Mouse (Mus musculus) layer of hippocampus, postnatal 10 days (tissue): ENCODE measurements around the gene Krt86. TPM values are rescaled to one million over a fixed set of nuclear protein-coding genes. Genes with fewer than 3 reads are reported as not detected.
"Not testable (repeated sequence)": the region's sequence is repeated elsewhere in the genome, so short reads cannot be mapped to it uniquely, and the experiment has no call there.

Source experiments
- DNase-seq, 2 experiments: peaks; one replicate each; pipeline ENCODE4 v3.0.0; 2021; ENCODE audit warnings: low spot score in 2 of 2
- total RNA-seq, 2 experiments: library from RNA; stranded (reverse); gene quantifications; 2 replicates each; pipeline ENCODE4 v1.2.3; 2021

The Krt86 gene
- total RNA-seq, 2 experiments from 2014 or later, result 0.23 TPM; not detected in 1

DNA sequence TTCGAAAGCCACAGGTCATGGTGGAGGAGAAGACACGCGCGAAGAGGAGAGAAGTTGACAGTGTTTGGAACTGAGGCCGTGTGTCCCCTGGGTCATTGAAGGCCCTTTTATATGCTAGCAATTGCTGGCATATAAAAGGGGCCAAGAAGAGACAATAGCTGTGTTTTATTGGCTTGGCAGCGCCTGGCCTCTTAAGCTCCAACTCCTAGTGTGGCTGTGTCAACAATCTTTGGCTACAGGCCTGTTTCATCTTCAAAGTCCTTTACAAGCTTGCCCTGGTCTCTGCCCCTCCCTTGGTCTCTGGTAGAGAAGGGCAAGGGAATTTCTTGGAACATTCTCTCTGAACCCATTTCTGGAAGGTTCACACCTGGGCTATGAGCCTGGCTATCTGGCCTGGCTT, 18.2 kb downstream of the Krt86 start, which contains the start of gene Krt83:
Gene Krt83, minus strand, starts transcription at position 82 of the 400 bp plus-strand sequence.
- DNase-seq, result no peak

DNA sequence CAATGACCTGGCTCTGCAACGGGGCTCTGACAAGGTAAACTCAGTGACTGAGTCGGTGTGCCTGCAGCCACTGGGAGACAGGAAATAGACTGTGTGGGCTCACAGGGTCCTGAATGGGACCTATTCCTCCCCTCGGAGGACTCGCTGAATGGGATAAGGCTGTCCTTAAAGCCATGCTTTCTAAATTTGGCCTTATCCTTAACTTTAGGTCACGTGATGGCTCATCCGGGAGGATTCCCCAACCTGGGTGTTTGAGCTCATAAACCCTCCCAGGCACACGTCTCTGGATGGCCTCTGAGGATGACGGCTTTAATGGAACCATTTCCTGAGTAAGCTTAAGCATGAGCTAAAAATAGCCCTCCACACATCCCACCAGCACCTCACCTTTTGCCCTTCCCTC, 19.4 kb downstream of the Krt86 start:
- DNase-seq, result no peak

DNA sequence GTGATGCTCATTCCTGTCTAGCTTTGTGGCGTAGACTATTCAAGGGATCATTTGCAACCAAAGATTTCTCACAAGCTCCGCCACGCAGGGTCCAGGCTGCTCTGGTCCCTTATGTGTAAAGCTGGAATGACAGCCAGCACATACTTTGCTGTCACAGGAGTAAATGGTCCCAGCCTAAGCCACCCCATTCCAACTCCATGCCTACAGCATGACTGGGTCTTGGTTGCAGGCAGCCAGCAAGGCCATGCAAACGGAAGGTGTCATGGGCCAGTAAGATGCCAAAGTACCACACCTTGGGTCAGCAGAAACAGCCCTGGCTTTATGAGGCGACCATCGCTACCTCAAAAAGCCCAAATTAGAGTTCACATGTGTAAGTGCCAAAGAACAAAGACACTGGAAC, 20.4 kb downstream of the Krt86 start:
- DNase-seq, result no peak

DNA sequence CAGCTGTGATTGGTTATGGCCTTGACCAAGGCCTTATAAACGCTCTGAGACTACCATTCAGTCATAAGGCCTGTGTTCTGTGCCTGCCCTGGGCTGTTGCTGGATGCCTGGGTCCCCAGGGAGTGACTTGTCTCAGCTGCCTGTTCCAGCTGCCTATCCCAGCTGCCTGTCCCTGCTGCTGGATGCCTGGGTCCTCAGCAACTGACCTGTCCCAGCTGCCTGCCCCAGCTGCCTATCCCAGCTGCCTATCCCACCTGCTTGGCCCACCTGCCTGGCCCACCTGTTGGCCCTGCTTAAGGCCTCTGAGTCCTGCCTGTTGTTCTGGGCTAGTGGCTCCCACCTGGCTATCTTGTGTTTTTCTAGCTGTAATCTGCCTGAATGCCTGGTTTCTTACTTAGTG, 20.9 kb downstream of the Krt86 start:
- no peak for DNase-seq

DNA sequence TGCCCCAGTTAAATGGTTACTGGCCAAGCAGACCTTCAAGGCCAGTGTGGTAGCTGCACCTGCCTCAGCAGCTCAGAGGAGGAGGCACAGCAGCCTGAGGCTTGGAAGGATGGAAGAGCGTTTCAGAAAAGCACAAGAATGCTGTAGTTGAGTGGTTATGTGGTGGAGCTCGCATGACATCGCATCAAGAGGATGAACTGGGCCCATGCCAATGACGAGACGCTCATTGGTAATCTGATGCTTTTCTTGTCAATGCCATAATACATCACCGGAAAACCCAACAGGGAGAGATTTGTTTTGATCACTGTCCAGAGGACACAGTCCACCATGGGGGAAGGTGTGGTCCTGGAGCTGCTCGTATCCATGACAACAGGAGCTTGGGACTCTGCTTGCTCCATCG, 22.0 kb downstream of the Krt86 start:
- no peak for DNase-seq

DNA sequence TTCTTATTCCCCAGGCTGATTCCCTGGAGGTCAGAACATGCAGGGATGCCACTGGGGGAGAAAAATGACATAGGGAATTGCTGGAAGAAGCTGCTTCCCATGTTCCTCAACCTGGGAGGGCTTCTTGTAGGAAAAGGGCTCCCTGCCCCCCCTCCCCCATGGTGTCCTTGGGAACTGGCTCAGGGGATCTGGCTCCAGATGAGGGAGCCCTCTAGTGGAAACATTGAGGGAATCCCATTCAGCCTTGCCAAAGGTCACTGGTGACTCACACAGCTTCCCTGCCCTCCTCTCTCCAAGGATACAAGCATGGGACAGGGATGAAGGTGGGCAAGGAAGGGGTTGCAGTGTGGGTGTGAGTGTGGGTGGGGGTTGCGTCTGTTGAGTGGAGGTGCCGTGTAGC, 23.9 kb downstream of the Krt86 start:
- no peak for DNase-seq

DNA sequence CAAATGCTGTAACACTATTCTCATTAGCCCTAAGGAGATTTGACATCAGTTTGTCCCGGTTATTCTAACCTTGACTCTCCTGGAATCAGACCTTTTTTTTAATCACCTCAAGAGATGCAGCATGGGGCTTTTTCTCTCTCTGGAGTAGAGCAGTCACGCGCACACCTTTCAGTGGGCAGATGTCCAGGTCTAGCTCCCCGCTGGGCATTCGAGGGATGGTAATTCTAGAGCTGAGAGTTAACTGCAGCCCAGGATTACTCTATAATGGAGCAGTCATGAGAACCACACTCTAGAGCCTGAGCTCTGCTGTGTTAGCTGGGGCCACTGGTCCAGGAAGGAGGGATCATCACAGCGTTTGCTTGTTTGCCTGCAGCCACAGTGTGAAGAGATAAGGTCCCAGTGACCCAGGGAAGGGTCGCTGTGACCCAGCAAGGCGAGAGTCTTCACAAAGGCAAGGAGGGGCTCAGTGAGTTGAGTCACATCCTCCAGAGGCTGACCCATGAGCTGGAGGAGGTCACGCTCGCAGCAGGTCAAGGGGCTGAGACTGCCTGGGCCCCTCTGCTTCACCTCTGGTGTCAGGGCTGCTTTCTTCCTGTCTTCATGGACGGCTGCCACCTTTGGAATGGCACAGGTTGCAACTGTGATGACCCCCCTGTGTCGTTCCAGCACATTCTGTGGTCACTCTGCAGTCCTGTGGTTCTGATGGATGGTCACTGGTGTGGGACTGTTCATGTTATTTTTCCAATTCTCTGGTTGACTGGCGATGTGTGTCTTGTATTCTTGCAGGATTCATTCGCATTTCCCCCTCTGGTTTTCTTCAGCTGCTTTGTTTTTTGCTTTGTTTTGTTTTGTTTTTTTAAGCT, 33.8 kb downstream of the Krt86 start:
- no peak for DNase-seq

DNA sequence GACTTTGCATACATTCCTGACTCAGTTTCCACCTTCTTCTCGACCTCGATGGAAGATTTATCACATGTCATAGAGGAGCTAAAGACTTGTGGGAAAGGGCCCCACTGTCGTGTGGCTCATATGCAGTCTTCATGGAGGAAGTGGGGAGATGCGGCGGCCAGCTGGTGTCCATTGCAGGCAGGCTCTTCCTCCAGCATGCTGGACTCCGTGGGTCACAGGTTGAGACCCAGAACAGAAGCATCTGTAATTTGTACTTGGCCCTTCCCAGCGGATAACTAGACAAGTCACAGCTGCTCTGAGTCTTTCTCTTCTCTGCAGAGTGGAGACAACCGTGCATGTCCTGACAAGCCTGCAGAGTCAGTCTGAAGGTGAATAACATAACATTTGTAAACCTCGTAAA, 35.0 kb downstream of the Krt86 start:
- no peak for DNase-seq

DNA sequence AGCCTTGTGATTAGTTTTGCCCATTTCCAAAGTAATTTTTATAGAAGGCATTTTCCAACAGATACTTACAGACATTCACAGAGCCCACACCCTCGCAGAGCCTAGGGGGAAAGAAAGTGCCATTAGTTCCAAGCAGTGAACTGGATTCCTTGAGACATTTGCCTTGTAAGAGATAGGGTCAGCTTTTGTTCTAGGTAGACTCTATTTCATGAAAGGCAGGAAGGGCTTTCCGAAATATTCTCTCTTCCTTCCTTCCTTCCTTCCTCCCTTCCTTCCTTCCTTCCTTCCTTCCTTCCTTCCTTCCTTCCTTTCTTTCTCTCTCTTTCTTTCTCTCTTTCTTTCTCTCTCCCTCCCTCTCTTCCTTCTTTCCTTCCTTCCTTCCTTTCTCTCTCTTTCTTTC, 43.9 kb downstream of the Krt86 start, which contains the start of gene Gm49425:
Gene Gm49425, minus strand, starts transcription at position 101 of the 400 bp plus-strand sequence.
- DNase-seq, result not testable (repeated sequence)

DNA sequence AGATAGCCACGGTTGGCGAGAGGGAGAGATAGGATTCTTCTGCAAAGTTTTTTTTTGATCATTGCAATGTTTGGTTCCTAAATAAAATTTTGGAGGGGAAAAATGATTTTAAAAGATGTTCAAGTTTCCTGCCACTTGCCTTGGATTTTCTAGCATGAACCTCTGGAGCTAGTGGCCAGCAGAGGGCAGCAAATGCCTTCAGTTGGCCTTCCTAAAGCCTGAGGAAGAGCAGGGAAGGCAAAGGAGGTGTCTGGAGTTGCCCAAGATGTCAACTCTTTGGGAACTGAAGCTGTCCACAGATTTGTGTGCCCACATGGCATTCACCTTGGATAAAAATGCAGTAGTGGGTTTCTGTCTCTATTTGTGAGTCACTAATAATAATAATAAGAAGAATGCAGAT, 46.5 kb downstream of the Krt86 start:
- peak; percentile 84 to 87 for DNase-seq

DNA sequence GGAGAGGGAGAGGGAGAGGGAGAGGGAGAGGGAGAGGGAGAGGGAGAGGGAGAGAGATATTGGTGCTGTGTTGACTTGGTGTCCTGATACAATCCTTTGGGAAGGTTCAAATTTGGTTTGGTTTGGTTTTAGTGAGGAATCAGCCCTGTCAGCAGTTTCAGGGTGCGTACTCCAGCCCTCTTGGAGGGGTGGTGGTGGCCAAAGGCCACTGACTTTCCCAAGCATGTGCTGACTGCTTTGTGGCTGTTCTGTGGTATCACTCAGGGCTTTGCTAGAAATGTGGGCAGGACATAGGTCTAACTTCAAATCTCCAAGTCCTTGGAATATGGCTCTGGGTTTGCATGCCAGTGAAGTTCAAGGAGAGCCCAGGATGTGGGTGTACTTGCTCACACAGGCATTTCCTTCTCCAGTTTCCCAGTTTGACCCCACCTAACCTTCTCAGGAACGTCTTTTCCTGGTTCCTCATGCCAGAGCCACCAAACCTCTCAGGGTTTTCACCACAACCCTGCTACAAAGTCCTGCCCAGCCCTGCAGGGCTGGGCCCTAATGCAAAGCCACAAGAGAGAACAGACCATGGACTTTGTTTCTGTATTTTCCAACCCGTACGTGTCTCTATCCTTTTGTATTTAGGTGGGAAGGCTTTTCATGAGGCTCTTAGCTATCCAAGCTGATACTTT, 49.4 kb downstream of the Krt86 start:
- no peak for DNase-seq

Other genes starting within 250 kb of the Krt86 start
- gene Grasp, start 249.3 kb upstream of the Krt86 start, total RNA-seq, result 10 to 100 TPM; 33.3 to 35.3 TPM
- 10 to 100 TPM; 28.4 to 33.9 TPM for gene Nr4a1, start 219.2 kb upstream of the Krt86 start, total RNA-seq
- gene Atg101, start 189.2 kb upstream of the Krt86 start, total RNA-seq, result 10 to 100 TPM; 41.1 to 43.3 TPM
- gene 6030408B16Rik, start 180.3 kb upstream of the Krt86 start, total RNA-seq, result not detected
- gene Krt80, start 103.3 kb upstream of the Krt86 start, total RNA-seq, result under 1 TPM in 1 of 2 experiments, not detected in 1; 0.23 TPM
- not detected for gene Krt7, start 62.4 kb upstream of the Krt86 start, total RNA-seq
- under 1 TPM; 0.55 to 0.62 TPM for gene Krt87, start 34.7 kb upstream of the Krt86 start, total RNA-seq
- gene Krt88, start 25.7 kb upstream of the Krt86 start, total RNA-seq, result not detected
- gene Krt81, start 9.7 kb upstream of the Krt86 start, total RNA-seq, result not detected
- not detected for gene Krt83, start 18.0 kb downstream of the Krt86 start, total RNA-seq
- not detected for gene Gm49425, start 43.8 kb downstream of the Krt86 start, total RNA-seq
- not detected for gene Krt84, start 59.3 kb downstream of the Krt86 start, total RNA-seq
- gene Krt82, start 77.2 kb downstream of the Krt86 start, total RNA-seq, result not detected
- gene Krt90, start 89.5 kb downstream of the Krt86 start, total RNA-seq, result under 1 TPM in 1 of 2 experiments, not detected in 1; 0.25 TPM
- gene Krt75, start 100.4 kb downstream of the Krt86 start, total RNA-seq, result under 1 TPM in 1 of 2 experiments, not detected in 1; 0.13 TPM
- not detected for gene Gm5414, start 154.7 kb downstream of the Krt86 start, total RNA-seq
- gene Gm5478, start 173.9 kb downstream of the Krt86 start, total RNA-seq, result not detected
- not detected for gene Krt6b, start 206.8 kb downstream of the Krt86 start, total RNA-seq
- not detected for gene Krt6a, start 220.8 kb downstream of the Krt86 start, total RNA-seq
- gene Krt5, start 239.4 kb downstream of the Krt86 start, total RNA-seq, result not detected